Mouse (Mus musculus) layer of hippocampus, postnatal 25 days (tissue): ENCODE measurements around the gene Lrrc74a. TPM values are rescaled to one million over a fixed set of nuclear protein-coding genes. Genes with fewer than 3 reads are reported as not detected.

Experiments
- DNase-seq, 2 experiments: peaks; one replicate each; pipeline ENCODE4 v3.0.0; 2022; ENCODE audit warnings: mixed read lengths in 2 of 2, low spot score in 1 of 2; ENCODE audit errors: extremely low spot score in 1 of 2
- total RNA-seq, 2 experiments: library from RNA; stranded (reverse); gene quantifications; 2 replicates each; pipeline ENCODE4 v1.2.3; 2021

The Lrrc74a gene
- not detected for total RNA-seq

DNA sequence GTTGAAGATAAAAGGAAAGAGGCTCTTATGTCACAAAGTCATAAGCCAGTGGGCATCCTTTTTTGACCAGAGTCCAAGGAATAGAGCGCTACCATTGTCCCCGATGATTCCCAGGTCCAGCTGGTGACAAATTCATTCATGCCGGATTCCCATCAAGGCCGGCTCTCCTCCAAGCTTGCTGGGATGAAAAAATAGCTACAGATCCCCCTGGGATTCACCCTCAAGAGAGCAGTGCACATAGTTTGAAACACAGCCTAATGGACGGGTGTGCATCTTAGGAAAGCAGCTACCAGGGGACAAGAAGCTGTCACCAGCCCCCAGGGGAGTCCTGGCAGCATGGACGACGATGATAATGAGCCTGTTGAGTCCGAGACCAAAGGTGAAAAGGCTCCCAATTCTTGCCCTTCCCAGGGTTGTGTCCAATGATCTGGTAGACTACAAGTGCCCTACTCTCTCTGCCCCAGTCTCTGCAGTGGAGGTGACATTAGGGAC, at the start of gene Lrrc74a:
TSS of gene Lrrc74a (plus strand) at position 51 of the 492 bp plus-strand sequence.
- no peak for DNase-seq

DNA sequence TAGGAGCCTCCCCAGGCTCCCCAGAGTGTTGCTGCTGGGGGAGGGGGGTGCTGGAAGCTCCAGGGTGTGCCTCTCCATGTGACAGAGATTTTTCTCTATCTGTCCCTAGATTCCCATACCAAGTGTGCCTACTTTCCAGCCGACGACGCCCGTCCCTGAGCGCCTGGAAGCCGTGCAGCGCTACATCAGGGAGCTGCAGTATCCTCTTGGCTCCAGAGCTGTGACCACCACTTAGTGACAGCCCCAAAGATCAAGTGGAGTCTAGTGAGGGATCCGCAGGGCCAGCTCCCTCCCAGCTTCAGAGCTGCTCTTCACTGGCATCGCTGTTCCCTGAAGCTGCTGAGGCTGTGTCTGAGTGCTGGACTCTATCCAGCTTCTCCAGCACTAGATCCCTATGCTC, 48.9 kb upstream of the Lrrc74a start:
- DNase-seq = no peak

DNA sequence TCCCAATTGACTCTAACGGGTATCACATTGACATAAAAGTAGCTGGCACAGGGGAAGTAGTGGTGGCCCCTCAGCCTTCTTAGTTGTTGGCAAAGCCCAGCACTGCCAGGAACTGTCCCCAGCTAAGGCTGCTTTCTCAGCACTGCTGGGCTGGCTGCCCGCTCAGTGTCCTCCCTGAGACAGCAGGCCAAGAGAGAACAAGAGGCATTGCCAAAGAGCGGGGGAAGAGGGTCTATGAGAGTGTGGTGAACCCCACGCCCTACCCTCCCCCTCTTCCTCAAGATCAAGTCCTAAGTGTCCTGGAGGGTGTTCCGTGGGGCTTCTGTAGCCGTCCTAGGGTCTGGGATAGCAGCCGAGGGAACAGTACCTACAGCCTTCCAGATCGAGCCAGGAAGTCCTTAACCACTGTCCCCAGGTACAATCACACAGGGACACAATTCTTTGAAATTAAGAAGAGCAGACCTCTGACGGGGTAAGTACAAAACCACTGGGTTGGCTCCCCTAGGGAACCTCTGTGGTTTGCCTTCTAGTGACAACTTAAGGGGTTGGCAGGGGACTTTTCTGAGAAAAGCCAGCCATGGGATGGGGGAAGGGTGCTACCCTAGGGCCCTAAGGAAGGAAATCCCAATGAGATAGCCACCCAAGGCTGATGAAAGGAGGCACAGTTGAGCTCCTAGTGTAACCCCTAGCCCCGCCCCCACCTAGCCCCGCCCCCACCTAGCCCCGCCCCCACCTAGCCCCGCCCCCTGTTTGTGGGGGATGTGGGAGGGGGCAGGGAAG, 47.4 kb upstream of the Lrrc74a start:
- no peak for DNase-seq

DNA sequence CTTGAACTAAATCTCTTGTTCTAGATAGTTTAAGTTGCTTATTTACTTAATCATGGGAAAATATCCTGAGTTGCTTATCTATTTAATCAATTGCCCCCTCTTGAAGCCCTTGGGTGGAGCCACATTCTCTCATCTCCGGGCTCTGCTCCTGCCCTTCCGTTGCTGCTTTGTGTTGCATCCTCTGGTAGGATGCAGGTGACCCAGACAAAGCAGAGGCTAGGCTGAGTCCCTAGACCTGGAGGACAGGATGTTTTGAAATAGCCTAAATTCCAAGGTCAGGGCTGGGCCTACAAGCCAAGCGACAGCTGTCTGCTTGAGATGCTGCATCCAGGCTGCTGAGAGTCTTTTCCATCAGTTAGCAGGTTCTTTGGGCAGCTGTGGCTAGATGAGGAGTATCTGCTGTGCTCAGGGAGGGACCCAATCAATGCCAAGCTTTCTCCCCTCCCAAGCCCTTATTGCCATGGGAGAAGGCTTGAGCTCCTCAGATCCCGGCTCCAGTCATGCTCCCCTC, 46.7 kb upstream of the Lrrc74a start:
- no peak for DNase-seq

GRCm38 (mm10) chr12:86687971-86688573, 46.1 kb upstream of the Lrrc74a start:
- no peak for DNase-seq

- DNase-seq = no peak
These were observed 45.3 kb upstream of the Lrrc74a start for GRCm38 (mm10) chr12:86688917-86689316.

DNA sequence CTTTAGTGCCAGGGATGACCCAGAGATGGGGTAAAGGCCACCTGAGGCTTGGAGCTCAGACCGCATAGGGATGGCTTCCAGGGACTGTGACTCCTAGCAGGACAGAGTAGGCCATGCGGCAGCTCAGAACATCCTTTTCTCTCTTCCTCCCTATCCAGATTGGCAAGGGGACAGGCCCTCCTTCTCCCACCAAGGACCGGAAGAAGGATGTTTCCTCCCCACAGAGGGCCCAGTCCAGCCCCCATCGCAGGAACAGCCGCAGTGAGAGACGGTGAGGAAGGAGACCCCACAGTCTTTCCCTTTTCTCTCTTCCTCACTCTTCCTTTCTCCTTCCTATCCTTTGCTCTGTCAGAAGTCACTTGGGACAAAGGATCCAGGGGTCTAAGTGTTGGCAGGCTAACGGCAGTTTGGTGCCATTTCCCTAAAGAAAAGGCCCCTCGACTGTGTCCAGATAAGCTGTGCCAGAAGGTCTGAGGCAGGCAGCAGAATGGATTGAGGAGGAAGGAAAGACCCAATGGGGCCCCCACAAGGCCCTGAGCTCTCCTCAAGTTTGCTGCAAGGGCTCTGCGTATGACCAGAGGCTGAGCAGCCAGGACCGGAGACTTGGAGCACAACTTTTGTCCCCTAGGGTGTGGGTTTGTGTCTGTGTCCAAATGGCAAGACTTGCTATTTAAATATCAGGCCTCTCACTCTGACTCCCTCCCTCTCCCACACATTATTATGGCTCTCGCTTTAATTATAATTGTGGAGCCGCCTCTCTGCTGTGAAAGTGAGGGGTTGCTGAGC, 43.3 kb upstream of the Lrrc74a start:
- no peak for DNase-seq

- no peak for DNase-seq
These were observed 41.5 kb upstream of the Lrrc74a start for GRCm38 (mm10) chr12:86692471-86693356.

GRCm38 (mm10) chr12:86693389-86693788, 40.8 kb upstream of the Lrrc74a start:
- DNase-seq = no peak

- no peak for DNase-seq
These were observed 39.7 kb upstream of the Lrrc74a start for GRCm38 (mm10) chr12:86694441-86694840.

DNA sequence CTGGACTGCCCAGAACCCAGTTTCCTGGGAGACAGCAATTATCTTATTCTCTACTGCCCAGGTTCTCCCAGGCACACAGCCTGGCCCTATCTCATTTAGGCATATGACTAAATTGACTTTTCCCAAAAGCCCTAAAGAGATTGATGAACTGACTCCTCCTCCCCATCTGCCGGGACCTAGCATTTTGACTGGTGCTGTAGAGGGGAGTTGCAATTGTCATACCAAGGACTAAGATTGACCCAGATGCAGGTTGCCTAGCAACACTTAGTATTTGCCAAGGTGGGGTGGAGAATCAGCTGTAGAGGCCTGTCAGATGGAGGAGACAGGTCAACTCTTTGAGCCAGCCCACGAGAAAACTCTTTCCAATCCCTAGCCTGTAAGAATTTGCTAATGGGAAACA, 36.2 kb upstream of the Lrrc74a start:
- no peak for DNase-seq

- DNase-seq = no peak
These were observed 35.6 kb upstream of the Lrrc74a start for GRCm38 (mm10) chr12:86698537-86698936.

GRCm38 (mm10) chr12:86699965-86700926, 33.9 kb upstream of the Lrrc74a start:
- peak in 1 of 2 experiments; percentile 48 for DNase-seq

DNA sequence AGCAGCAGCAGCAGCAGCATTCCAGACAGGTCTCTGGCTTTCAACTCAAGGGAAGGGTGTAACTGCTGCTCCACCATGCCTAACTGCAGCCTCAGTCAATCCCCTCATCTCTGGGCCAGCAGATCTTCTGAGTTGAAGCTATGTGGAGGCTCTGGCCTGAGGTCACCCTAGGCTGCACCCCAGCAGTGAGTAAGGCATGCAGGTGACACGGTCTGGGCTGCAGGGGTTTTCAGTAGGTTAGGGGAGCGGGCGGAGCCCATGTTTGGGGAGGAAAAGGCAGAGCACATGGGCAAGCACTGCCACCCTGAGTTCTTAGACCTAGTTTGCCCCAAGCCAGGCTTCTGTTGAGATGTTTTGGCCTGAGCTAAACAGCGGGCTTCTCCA, 33.2 kb upstream of the Lrrc74a start:
- DNase-seq = no peak

- no peak for DNase-seq
These were observed 32.7 kb upstream of the Lrrc74a start for GRCm38 (mm10) chr12:86701491-86701890.

DNA sequence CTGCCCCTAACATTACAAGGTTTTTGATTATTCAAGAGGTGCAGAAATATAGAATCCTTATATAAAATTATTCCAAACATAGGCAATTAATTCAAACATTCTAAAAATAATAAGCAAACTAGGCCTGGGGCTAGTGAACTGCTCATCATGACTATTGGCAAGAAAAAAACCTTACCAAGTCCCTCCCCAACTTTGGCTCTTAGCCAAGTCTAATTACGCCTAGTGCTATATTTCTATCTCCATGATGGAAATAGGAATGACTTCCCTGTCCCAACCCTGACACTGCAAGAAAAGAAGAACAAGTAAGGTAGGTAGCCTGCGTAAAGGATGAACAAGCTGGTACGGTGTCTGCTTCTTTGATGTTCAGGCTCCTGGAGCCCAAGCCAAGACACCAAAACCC, 31.5 kb upstream of the Lrrc74a start:
- no peak for DNase-seq

DNA sequence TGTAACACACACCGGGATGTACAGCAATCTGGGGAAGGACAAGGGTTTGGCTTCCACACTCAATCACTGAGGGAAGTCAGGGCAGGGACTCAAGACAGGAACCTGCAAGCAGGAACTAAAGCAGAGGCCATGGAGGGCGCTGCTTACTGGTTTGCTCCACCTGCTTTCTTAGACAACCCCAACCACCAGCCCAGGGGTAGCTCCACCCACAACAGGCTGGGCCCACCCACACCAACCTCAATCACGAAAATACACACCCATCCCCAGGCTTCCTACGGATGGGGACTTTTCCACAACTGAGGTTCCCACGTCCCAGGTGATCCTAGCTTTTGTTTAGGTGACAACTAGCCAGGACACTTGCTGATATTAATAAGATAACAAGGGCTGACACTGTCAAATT, 28.3 kb upstream of the Lrrc74a start:
- no peak for DNase-seq

- no peak for DNase-seq
These were observed 20.1 kb upstream of the Lrrc74a start for GRCm38 (mm10) chr12:86714026-86714425.

DNA sequence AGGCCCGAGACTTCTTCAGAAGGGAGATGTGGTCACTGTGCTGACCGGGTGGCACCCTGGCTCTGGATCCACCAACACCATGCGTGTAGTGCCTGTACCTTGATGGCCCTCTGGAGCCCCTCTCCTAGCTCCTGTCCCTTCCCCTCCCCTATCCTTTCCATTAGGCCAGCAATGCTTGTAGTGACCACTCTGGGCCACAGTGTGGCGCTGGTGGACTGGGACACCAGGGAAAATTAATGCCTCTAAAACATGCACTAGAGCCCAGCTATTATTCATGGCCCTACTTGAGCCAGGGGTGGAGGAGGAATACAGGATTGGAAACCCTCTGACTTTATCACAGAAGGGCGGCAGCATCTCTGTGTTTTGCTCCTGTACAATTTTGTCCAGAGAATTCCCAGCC, 18.8 kb upstream of the Lrrc74a start:
- peak; percentile 80 to 89 for DNase-seq
